Mouse (Mus musculus): Measurements from ENCODE around the gene Pttg1ip.

DNA sequence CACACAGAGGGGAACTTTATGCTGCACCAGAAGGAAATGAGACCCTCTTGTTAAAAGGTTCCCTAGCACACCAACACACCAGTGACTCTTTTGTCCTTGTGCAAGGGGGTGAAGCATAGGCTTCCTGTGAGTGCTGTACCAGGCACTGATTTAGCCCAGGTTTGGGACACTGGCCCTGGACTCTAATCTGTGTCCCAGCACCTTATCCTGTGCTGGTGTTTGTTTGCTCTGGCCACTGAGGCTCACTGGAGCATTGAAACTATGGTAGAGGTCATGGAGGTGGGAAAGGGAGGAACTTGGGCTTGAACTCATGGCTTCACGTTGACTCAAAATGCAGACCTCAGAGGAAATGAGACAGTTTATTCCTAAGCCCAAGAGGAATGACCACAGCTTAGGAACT lies 8.4 kb upstream of the Pttg1ip start:
- no peak for TF ChIP-seq EP300 (IDR thresholded peaks at IDR 0.05; ENCODE audit: low read depth)
- no peak for TF ChIP-seq CTCF (IDR thresholded peaks at IDR 0.05; ENCODE audit: low read depth)
